Comparison of ENCODE assay signal across 7 mouse cellular contexts in genomic region chr4:127021989-127022626, GRCm38 (mm10). TPM values are rescaled to one million over a fixed set of nuclear protein-coding genes. Genes with fewer than 3 reads are reported as not detected.
DNase-seq lines count a peak whose midpoint lies in the region; ATAC-seq lines count a peak whose summit lies in the region.

No protein-coding gene starts in this region.

- H3K4me3 ChIP-seq in intestine, embryonic 16.5 days (ENCODE audit: low read length): peak overlapping the region; percentile 99
- peak overlapping the region; percentile 100 for H3K4me3 ChIP-seq in midbrain, embryonic 11.5 days (ENCODE audit: low read depth, low read length)

- peaks cover under 1% of the 10 kb centered on the region; the same call in 1 of the 2 replicates for H3K36me3 ChIP-seq in intestine, embryonic 16.5 days (ENCODE audit: control insufficient read depth, insufficient read depth, low read length)
- H3K36me3 ChIP-seq in midbrain, embryonic 11.5 days (ENCODE audit: control insufficient read depth, insufficient read depth, low read length): peaks cover 19% of the 10 kb centered on the region

- intact Hi-C loops in gastrocnemius, postnatal 36 days (cut with DNase I): no loop called here
- intact Hi-C loops in left cerebral cortex, postnatal 36 days (cut with DNase I): loop anchor here (5.0 kb wide), 1 partner anchor 55 kb away; the partner anchor contains the start of gene Zmym4

- peak; percentile 79 to 83 for DNase-seq in adrenal gland, adult 18-20 months (ENCODE audit: low spot score in 2 of 2)
- DNase-seq in embryo, embryonic 11 days: peak; percentile 94
- DNase-seq in gastrocnemius, postnatal 36 days: peak; percentile 75 to 83
- peak; percentile 85 to 91 for DNase-seq in left cerebral cortex, postnatal 36 days (ENCODE audit: low spot score in 2 of 2)
- DNase-seq in midbrain, embryonic 11.5 days (ENCODE audit: low spot score, missing footprints): peak; percentile 97
- DNase-seq in skeletal muscle tissue, adult 2 months (ENCODE audit: low read depth, low spot score): peak; percentile 93

- peak overlapping the region; percentile 100 for H3K9ac ChIP-seq in intestine, embryonic 16.5 days (ENCODE audit: low read depth, low read length)
- H3K9ac ChIP-seq in midbrain, embryonic 11.5 days (ENCODE audit: low read length): peak overlapping the region; percentile 100

- peak overlapping the region; percentile 98 for H3K27ac ChIP-seq in intestine, embryonic 16.5 days (ENCODE audit: low read length)
- H3K27ac ChIP-seq in midbrain, embryonic 11.5 days (ENCODE audit: low read depth, low read length): peak overlapping the region; percentile 96

- peaks cover 20% of the 10 kb centered on the region for H3K4me1 ChIP-seq in intestine, embryonic 16.5 days (ENCODE audit: control insufficient read depth, insufficient read depth, low read length)
- H3K4me1 ChIP-seq in midbrain, embryonic 11.5 days (ENCODE audit: control insufficient read depth, insufficient read depth, low read length): peaks cover 15% of the 10 kb centered on the region

- no peaks in the 10 kb centered on the region for H3K27me3 ChIP-seq in intestine, embryonic 16.5 days (replicated peaks; ENCODE audit: control insufficient read depth, insufficient read depth, low read length)
- H3K27me3 ChIP-seq in midbrain, embryonic 11.5 days (ENCODE audit: control insufficient read depth, insufficient read depth, low read length): no peaks in the 10 kb centered on the region

- WGBS in intestine, embryonic 16.5 days: under 1% methylated on average over 52 of the region's 53 CpGs
- WGBS in midbrain, embryonic 11.5 days: under 1% methylated on average over 50 of the region's 53 CpGs

- H3K4me2 ChIP-seq in intestine, embryonic 16.5 days (ENCODE audit: low read depth, low read length): peak overlapping the region; percentile 74
- H3K4me2 ChIP-seq in midbrain, embryonic 11.5 days: peak overlapping the region; percentile 89

- no peaks in the 10 kb centered on the region for H3K9me3 ChIP-seq in intestine, embryonic 16.5 days (ENCODE audit: control insufficient read depth, low read length)
- no peaks in the 10 kb centered on the region for H3K9me3 ChIP-seq in midbrain, embryonic 11.5 days (ENCODE audit: control insufficient read depth, low read length)

- ATAC-seq in intestine, embryonic 16.5 days: peak; percentile 80
- peak; percentile 78 for ATAC-seq in midbrain, embryonic 11.5 days (ENCODE audit: low FRiP score)

RNA-seq across cellular contexts. Expression of gene Sfpq, which starts 1.0 kb away (rescaled TPM):
- 100 to 1,000 TPM; 233 to 291 TPM for total RNA-seq in adrenal gland, adult 18-20 months (2021)
- 10 to 100 TPM; 46.7 to 58.7 TPM for total RNA-seq in gastrocnemius, postnatal 36 days (2021)
- polyA plus RNA-seq in intestine, embryonic 16.5 days (2015; fragmentation: Nextera tagmentation; extraction: Ambion mirVana): 39.7 and 42.1 TPM in 2 replicates
- total RNA-seq in left cerebral cortex, postnatal 36 days (2021): 100 to 1,000 TPM; 163 to 281 TPM
- 160 and 165 TPM in 2 replicates for polyA plus RNA-seq in midbrain, embryonic 11.5 days (2014; fragmentation: Nextera tagmentation; extraction: Ambion mirVana)

RNA-seq across cellular contexts. Expression of gene Zmym1, which starts 38.8 kb away (rescaled TPM):
- total RNA-seq in adrenal gland, adult 18-20 months (2021): 1 to 10 TPM; 6.6 to 8.1 TPM
- 1 to 10 TPM; 4.2 to 4.5 TPM for total RNA-seq in gastrocnemius, postnatal 36 days (2021)
- 9.5 and 10.8 TPM in 2 replicates for polyA plus RNA-seq in intestine, embryonic 16.5 days (2015; fragmentation: Nextera tagmentation; extraction: Ambion mirVana)
- 10 to 100 TPM in 1 of 2 experiments, 1 to 10 TPM in 1; 9.8 to 15.9 TPM for total RNA-seq in left cerebral cortex, postnatal 36 days (2021)
- polyA plus RNA-seq in midbrain, embryonic 11.5 days (2014; fragmentation: Nextera tagmentation; extraction: Ambion mirVana): 33.0 and 34.9 TPM in 2 replicates

RNA-seq across cellular contexts. Expression of gene Zmym4, which starts 54.2 kb away (rescaled TPM):
- 10 to 100 TPM; 29.3 to 32.5 TPM for total RNA-seq in adrenal gland, adult 18-20 months (2021)
- total RNA-seq in gastrocnemius, postnatal 36 days (2021): 10 to 100 TPM; 13.8 to 15.9 TPM
- polyA plus RNA-seq in intestine, embryonic 16.5 days (2015; fragmentation: Nextera tagmentation; extraction: Ambion mirVana): 10.1 and 10.7 TPM in 2 replicates
- 10 to 100 TPM; 43.4 to 61.0 TPM for total RNA-seq in left cerebral cortex, postnatal 36 days (2021)
- 29.8 and 31.6 TPM in 2 replicates for polyA plus RNA-seq in midbrain, embryonic 11.5 days (2014; fragmentation: Nextera tagmentation; extraction: Ambion mirVana)

RNA-seq across cellular contexts. Expression of gene Zmym6, which starts 55.1 kb away (rescaled TPM):
- total RNA-seq in adrenal gland, adult 18-20 months (2021): 10 to 100 TPM; 13.4 to 17.3 TPM
- total RNA-seq in gastrocnemius, postnatal 36 days (2021): 1 to 10 TPM; 3.4 to 4.7 TPM
- 14.7 and 16.4 TPM in 2 replicates for polyA plus RNA-seq in intestine, embryonic 16.5 days (2015; fragmentation: Nextera tagmentation; extraction: Ambion mirVana)
- total RNA-seq in left cerebral cortex, postnatal 36 days (2021): 10 to 100 TPM; 27.0 to 38.0 TPM
- polyA plus RNA-seq in midbrain, embryonic 11.5 days (2014; fragmentation: Nextera tagmentation; extraction: Ambion mirVana): 26.7 and 30.8 TPM in 2 replicates

Comparison
In these comparisons a context has a peak if more than half of its experiments do, and no peak if none do; other contexts are left out.
1. Peak in every context shown above with its lines: DNase-seq, ATAC-seq, H3K4me3 ChIP-seq and H3K27ac ChIP-seq.